Mouse (Mus musculus): ENCODE results near the gene Btrc. TPM values are rescaled to one million over a fixed set of nuclear protein-coding genes. Genes with fewer than 3 reads are reported as not detected.
A peak's percentile ranks its signal among the peaks of the same experiment; 100 is the strongest.

The Btrc gene
- polyA plus RNA-seq, 1 experiment from 2014 or later, result 40.0 TPM

- Histone ChIP-seq H3K4me2 (peak overlapping the region; percentile 24), H3K36me3 (peaks cover 43% of the 10 kb centered on the region), H3K27me3 (replicated peaks) (no peaks in the 10 kb centered on the region; the same call in 1 of the 2 replicates), H3K4me3 (no peak overlapping the region), H3K9ac (no peak overlapping the region), H3K27ac (ENCODE audit: poor library complexity, severe bottlenecking) (no peak overlapping the region), H3K9me3 (replicated peaks) (no peaks in the 10 kb centered on the region), H3K4me1 (replicated peaks) (peaks cover 50% of the 10 kb centered on the region)
- no peak for ATAC-seq (ENCODE audit: insufficient number of reproducible peaks, low FRiP score)
- 30% methylated on average over 19 of the region's 19 CpGs for WGBS
These were observed 211.6 kb downstream of the Btrc start for GRCm38 (mm10) chr19:45574941-45575631.

- Histone ChIP-seq H3K36me3 (peaks cover 45% of the 10 kb centered on the region), H3K9me3 (replicated peaks) (no peaks in the 10 kb centered on the region), H3K27ac (ENCODE audit: poor library complexity, severe bottlenecking) (peak overlapping the region; percentile 34), H3K4me3 (no peak overlapping the region), H3K4me1 (replicated peaks) (peaks cover 55% of the 10 kb centered on the region), H3K27me3 (replicated peaks) (no peaks in the 10 kb centered on the region), H3K4me2 (peak overlapping the region; percentile 24), H3K9ac (peak overlapping the region; percentile 55; the same call in 1 of the 2 replicates)
- ATAC-seq (ENCODE audit: insufficient number of reproducible peaks, low FRiP score), result peak; percentile 40
- 8% methylated on average over 8 of the region's 8 CpGs for WGBS
These were observed 212.1 kb downstream of the Btrc start for GRCm38 (mm10) chr19:45575632-45576001.

GRCm38 (mm10) chr19:45577141-45577750, 213.7 kb downstream of the Btrc start:
- Histone ChIP-seq H3K4me1 (replicated peaks) (peaks cover 62% of the 10 kb centered on the region), H3K4me2 (no peak overlapping the region)
- WGBS, result 68% methylated on average over 14 of the region's 14 CpGs

DNA sequence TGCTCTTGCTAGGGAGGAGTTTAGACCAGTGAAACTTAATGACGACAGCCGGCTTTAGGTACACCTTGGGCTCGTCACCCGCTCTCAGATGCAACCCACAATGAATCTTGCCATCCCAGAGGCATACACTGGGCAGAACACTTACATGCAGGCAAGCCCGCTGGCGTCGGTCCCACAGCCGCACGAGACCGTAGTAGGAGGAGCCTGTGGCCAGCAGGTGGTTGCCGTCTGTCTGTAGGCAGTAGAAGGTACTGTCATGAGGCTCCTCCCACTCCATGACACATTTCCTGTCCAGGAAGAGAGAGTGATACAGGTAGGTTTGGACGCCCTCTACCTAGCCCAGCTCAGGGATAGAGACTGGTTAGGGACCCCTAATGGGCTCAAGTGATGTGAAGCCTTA, 215.4 kb downstream of the Btrc start:
- 0 out of 2 replicates have a peak overlapping the region, but pooled peaks have one; percentile 21 for H3K9ac ChIP-seq
- H3K27ac ChIP-seq (ENCODE audit: poor library complexity, severe bottlenecking), result no peak overlapping the region
- H3K4me2 ChIP-seq, result no peak overlapping the region
- H3K4me1 ChIP-seq (replicated peaks), result peaks cover 61% of the 10 kb centered on the region
- H3K4me3 ChIP-seq, result no peak overlapping the region
- 83% methylated on average over 12 of the region's 12 CpGs for WGBS
- no peaks in the 10 kb centered on the region for H3K27me3 ChIP-seq (replicated peaks)
- peaks cover 44% of the 10 kb centered on the region for H3K36me3 ChIP-seq
- no peak for ATAC-seq (ENCODE audit: insufficient number of reproducible peaks, low FRiP score)
- H3K9me3 ChIP-seq (replicated peaks), result no peaks in the 10 kb centered on the region

More at GRCm38 (mm10) chr19:45577141-45577750, 213.7 kb downstream of the Btrc start:
- Histone ChIP-seq H3K36me3 (peaks cover 43% of the 10 kb centered on the region), H3K27me3 (replicated peaks) (no peaks in the 10 kb centered on the region), H3K9ac (no peak overlapping the region), H3K9me3 (replicated peaks) (no peaks in the 10 kb centered on the region), H3K27ac (ENCODE audit: poor library complexity, severe bottlenecking) (no peak overlapping the region), H3K4me3 (no peak overlapping the region)
- no peak for ATAC-seq (ENCODE audit: insufficient number of reproducible peaks, low FRiP score)

GRCm38 (mm10) chr19:45579416-45579815, 215.9 kb downstream of the Btrc start:
- ATAC-seq (ENCODE audit: insufficient number of reproducible peaks, low FRiP score), result no peak

More at GRCm38 (mm10) chr19:45579416-45579815, 215.9 kb downstream of the Btrc start:
- no peaks in the 10 kb centered on the region for H3K27me3 ChIP-seq (replicated peaks)
- H3K36me3 ChIP-seq, result peaks cover 44% of the 10 kb centered on the region
- H3K9ac ChIP-seq, result peak overlapping the region; percentile 21; the same call in 1 of the 2 replicates
- peaks cover 57% of the 10 kb centered on the region for H3K4me1 ChIP-seq (replicated peaks)
- H3K4me3 ChIP-seq, result no peak overlapping the region
- no peak overlapping the region for H3K4me2 ChIP-seq
- 67% methylated on average over 7 of the region's 7 CpGs for whole genome bisulfite sequencing
- H3K9me3 ChIP-seq (replicated peaks), result no peaks in the 10 kb centered on the region
- H3K27ac ChIP-seq (ENCODE audit: poor library complexity, severe bottlenecking), result no peak overlapping the region

Other genes with a start within 250 kb of the Btrc start
- gene Tlx1, start 213.1 kb upstream of the Btrc start, polyA plus RNA-seq (2016; fragmentation: Nextera tagmentation; extraction: Ambion mirVana), result 0.40 and 0.50 TPM in 2 replicates
- gene Lbx1, start 127.9 kb upstream of the Btrc start, polyA plus RNA-seq (2016; fragmentation: Nextera tagmentation; extraction: Ambion mirVana), result not detected in 2 replicates
- 15.0 and 15.4 TPM in 2 replicates for gene Poll, start 196.8 kb downstream of the Btrc start, polyA plus RNA-seq (2016; fragmentation: Nextera tagmentation; extraction: Ambion mirVana)
- 33.6 and 36.0 TPM in 2 replicates for gene Gm17018, start 196.9 kb downstream of the Btrc start, polyA plus RNA-seq (2016; fragmentation: Nextera tagmentation; extraction: Ambion mirVana)

All from heart, embryonic 12.5 days (tissue).